ENCODE assay signal across 8 mouse cellular contexts in the genomic region with DNA sequence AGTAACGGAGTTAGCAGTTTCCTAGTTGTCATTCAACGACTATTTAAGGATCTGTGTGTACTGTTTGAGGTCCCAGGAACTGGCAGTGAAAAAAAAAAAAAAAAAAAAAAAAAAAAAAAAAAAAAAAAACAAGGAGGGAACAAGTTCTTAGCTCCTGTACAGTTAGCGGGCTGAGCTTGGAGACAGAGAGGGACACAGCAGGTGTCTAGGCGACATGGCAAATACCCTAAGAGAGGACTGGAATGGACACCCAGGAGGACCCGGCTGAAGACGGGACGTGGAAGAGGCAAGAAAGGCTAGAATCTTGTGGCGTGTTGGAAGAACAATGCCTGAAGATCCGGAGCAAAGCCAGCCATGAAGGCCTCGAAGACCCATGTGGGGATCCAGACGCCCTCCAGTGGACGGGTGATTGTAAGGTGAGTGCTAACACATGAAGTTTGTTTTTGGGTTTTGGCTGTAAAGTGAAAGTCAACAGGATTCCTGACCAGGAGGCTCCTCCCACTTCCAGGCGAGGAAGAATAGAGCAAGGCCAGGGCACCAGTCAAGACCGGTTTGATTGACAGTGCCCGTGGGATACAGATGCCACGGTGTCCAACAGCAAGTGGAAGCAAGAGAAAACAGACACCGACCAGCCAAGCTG. TPM values are rescaled to one million over a fixed set of nuclear protein-coding genes. Genes with fewer than 3 reads are reported as not detected.
DNase-seq lines count a peak whose midpoint lies in the region; ATAC-seq and TF ChIP-seq lines count a peak whose summit lies in the region.

No protein-coding gene starts in this region.

- H3K4me2 ChIP-seq in hindbrain, embryonic 13.5 days = 0 out of 2 replicates have a peak overlapping the region, but pooled peaks have one; percentile 19

- peaks cover 23% of the 10 kb centered on the region for H3K27me3 ChIP-seq in hindbrain, embryonic 13.5 days
- H3K27me3 ChIP-seq in small intestine, adult 2 months (ENCODE audit: control insufficient read depth, insufficient read depth, low read length) = no peaks in the 10 kb centered on the region

- DNase-seq in heart, adult 18-20 months = peak; percentile 18 to 22
- no peak for DNase-seq in heart, adult 8-10 months (ENCODE audit: low spot score)
- DNase-seq in c-Kit-positive CD71-positive TER-119-negative erythroid progenitor cells, embryonic 14.5 days (ENCODE audit: low read depth) = peak; percentile 21
- peak; percentile 56 for DNase-seq in liver
- no peak for DNase-seq in gastrocnemius, postnatal 10 days
- DNase-seq in natural killer cell, adult 2 months (ENCODE audit: low spot score in 2 of 2) = no peak

- H3K27ac ChIP-seq in hindbrain, embryonic 13.5 days = no peak overlapping the region
- H3K27ac ChIP-seq in small intestine, adult 2 months (ENCODE audit: insufficient read depth, low read depth, low read length) = peak overlapping the region; percentile 54

- ATAC-seq in hindbrain, embryonic 13.5 days (ENCODE audit: low FRiP score) = no peak

- peak; percentile 53; the same call in 1 of the 2 replicates for TF ChIP-seq CTCF in small intestine, adult 2 months (IDR thresholded peaks at IDR 0.05; ENCODE audit: extremely low read depth, insufficient read length, insufficient replicate concordance, low read depth, low read length)

- no peak for TF ChIP-seq POLR2A in small intestine, adult 2 months (IDR thresholded peaks at IDR 0.05; ENCODE audit: low read depth, low read length)

- no peaks in the 10 kb centered on the region for H3K36me3 ChIP-seq in hindbrain, embryonic 13.5 days
- H3K36me3 ChIP-seq in small intestine, adult 2 months (ENCODE audit: control insufficient read depth, insufficient read depth, low read length) = no peaks in the 10 kb centered on the region

- 29% methylated on average over 17 of the region's 17 CpGs for WGBS in hindbrain, embryonic 13.5 days
- 15% methylated on average over 17 of the region's 17 CpGs for WGBS in small intestine, adult 2 months

- H3K9me3 ChIP-seq in hindbrain, embryonic 13.5 days = no peaks in the 10 kb centered on the region

- H3K4me1 ChIP-seq in hindbrain, embryonic 13.5 days (replicated peaks) = no peaks in the 10 kb centered on the region
- H3K4me1 ChIP-seq in small intestine, adult 2 months (ENCODE audit: control insufficient read depth, insufficient read depth, insufficient read length, low read length) = peaks cover 3% of the 10 kb centered on the region; the same call in 1 of the 2 replicates

- H3K4me3 ChIP-seq in hindbrain, embryonic 13.5 days = no peak overlapping the region
- peak overlapping the region; percentile 57 for H3K4me3 ChIP-seq in small intestine, adult 2 months (ENCODE audit: low read depth, low read length)

- H3K9ac ChIP-seq in hindbrain, embryonic 13.5 days = no peak overlapping the region

RNA-seq across cellular contexts. Expression of a gene that starts 8.6 kb away (rescaled TPM):
- total RNA-seq in heart, adult 18-20 months (2021) = under 1 TPM; 0.32 to 0.41 TPM
- total RNA-seq in heart, adult 8-10 months (2022) = under 1 TPM; 0.27 to 0.53 (median 0.42) TPM
- polyA plus RNA-seq in hindbrain, embryonic 13.5 days (2015; fragmentation: Nextera tagmentation; extraction: Ambion mirVana) = 0.39 and 0.84 TPM in 2 replicates
- polyA plus RNA-seq in small intestine, adult 2 months (2012; rRNA removed) = 123 and 184 TPM in 2 replicates
- 1 to 10 TPM; 1.2 to 1.4 TPM for total RNA-seq in gastrocnemius, postnatal 10 days (2021)

RNA-seq across cellular contexts. Expression of a gene that starts 47.0 kb away (rescaled TPM):
- 10 to 100 TPM; 17.2 to 18.6 TPM for total RNA-seq in heart, adult 18-20 months (2021)
- total RNA-seq in heart, adult 8-10 months (2022) = 10 to 100 TPM; 14.1 to 19.8 (median 15.4) TPM
- polyA plus RNA-seq in hindbrain, embryonic 13.5 days (2015; fragmentation: Nextera tagmentation; extraction: Ambion mirVana) = 5.6 and 6.5 TPM in 2 replicates
- polyA plus RNA-seq in small intestine, adult 2 months (2012; rRNA removed) = 1.9 and 3.2 TPM in 2 replicates
- total RNA-seq in gastrocnemius, postnatal 10 days (2021) = 10 to 100 TPM; 10.8 to 13.0 TPM

Comparison
In these comparisons a context has a peak if more than half of its experiments do, and no peak if none do; other contexts are left out.
1. DNase-seq: peak in heart, adult 18-20 months (2 of 2), c-Kit-positive CD71-positive TER-119-negative erythroid progenitor cells, embryonic 14.5 days (single experiment) and liver (single experiment); none in heart, adult 8-10 months (single experiment), gastrocnemius, postnatal 10 days (single experiment) and natural killer cell, adult 2 months (0 of 2).